Mouse (Mus musculus) heart, embryonic 11.5 days (tissue): ENCODE results near the gene Olfr1154. TPM values are rescaled to one million over a fixed set of nuclear protein-coding genes. Genes with fewer than 3 reads are reported as not detected.

Experiments used
- ATAC-seq: fragments of 200-750 bp; cut with Nextera tagmentation; replicated peaks from 2 replicates; pipeline ENCODE4 v1.8.0; 2017; ENCODE audit warnings: moderate library complexity; ENCODE audit not compliant: insufficient number of reproducible peaks, low FRiP score, low TSS enrichment
- H3K27ac ChIP-seq: fragments of 300-500 bp; sonication (generic); 2 replicates; pipeline ENCODE4 v1.5.1; 2014; ENCODE audit warnings: mild to moderate bottlenecking, low read depth, low read length
- H3K27me3 ChIP-seq: fragments of 300-500 bp; sonication (generic); 2 replicates; pipeline ENCODE4 v1.6.1; 2014; ENCODE audit warnings: mild to moderate bottlenecking, low read length, mixed read lengths; ENCODE audit not compliant: control insufficient read depth, insufficient read depth
- H3K36me3 ChIP-seq: fragments of 300-500 bp; sonication (generic); 2 replicates; pipeline ENCODE4 v1.6.1; 2014; ENCODE audit warnings: mild to moderate bottlenecking, low read length, moderate library complexity, mixed read lengths; ENCODE audit not compliant: control insufficient read depth, insufficient read depth
- H3K4me1 ChIP-seq: fragments of 300-500 bp; sonication (generic); 2 replicates; pipeline ENCODE4 v1.6.1; 2014; ENCODE audit warnings: low read length; ENCODE audit not compliant: control insufficient read depth, insufficient read depth
- H3K4me2 ChIP-seq: fragments of 300-500 bp; sonication (generic); 2 replicates; pipeline ENCODE4 v1.6.1; 2014; ENCODE audit warnings: mild to moderate bottlenecking, moderate library complexity
- H3K4me3 ChIP-seq: fragments of 300-500 bp; sonication (generic); 2 replicates; pipeline ENCODE4 v1.5.1; 2014; ENCODE audit warnings: low read depth, low read length
- H3K9ac ChIP-seq: fragments of 300-500 bp; sonication (generic); 2 replicates; pipeline ENCODE4 v1.6.1; 2014; ENCODE audit warnings: mild to moderate bottlenecking, low read depth, low read length, moderate library complexity
- H3K9me3 ChIP-seq: fragments of 300-500 bp; sonication (generic); replicated peaks from 2 replicates; pipeline ENCODE4 v1.6.1; 2016; ENCODE audit warnings: low read length; ENCODE audit not compliant: control insufficient read depth
- WGBS: fragments of 180-500 bp; shearing (Covaris S2); extraction: QIAGEN DNeasy Blood & Tissue Kit; methylation state at CpG from one replicate; pipeline ENCODE4 v1.1.7; 2014; ENCODE audit not compliant: insufficient replicate concordance; 5-methylcytosine and 5-hydroxymethylcytosine counted together
- polyA plus RNA-seq: library from polyadenylated mRNA; unstranded; fragments of >200 nt; fragmentation: Nextera tagmentation; extraction: Ambion mirVana; gene quantifications from 2 replicates; pipeline ENCODE4 v1.2.1, GENCODE M21; 2014

Gene Olfr1154
- not detected in 2 replicates for polyA plus RNA-seq

- Histone ChIP-seq H3K9me3 (no peaks in the 10 kb centered on the region), H3K4me3 (no peak within 1 kb of the TSS), H3K27ac (no peak within 1 kb of the TSS), H3K4me1 (no peaks in the 10 kb centered on the region), H3K9ac (no peak within 1 kb of the TSS), H3K27me3 (no peaks in the 10 kb centered on the region), H3K4me2 (no peak within 1 kb of the TSS), H3K36me3 (no peaks in the 10 kb centered on the region)
- no peak for ATAC-seq
- 72% methylated on average over 1 of the region's 1 CpGs for WGBS
Measured at GRCm38 (mm10) chr2:87905066-87905465, at the start of gene Olfr1154. TSS of gene Olfr1154 (minus strand) at chr2:87905166.

DNA sequence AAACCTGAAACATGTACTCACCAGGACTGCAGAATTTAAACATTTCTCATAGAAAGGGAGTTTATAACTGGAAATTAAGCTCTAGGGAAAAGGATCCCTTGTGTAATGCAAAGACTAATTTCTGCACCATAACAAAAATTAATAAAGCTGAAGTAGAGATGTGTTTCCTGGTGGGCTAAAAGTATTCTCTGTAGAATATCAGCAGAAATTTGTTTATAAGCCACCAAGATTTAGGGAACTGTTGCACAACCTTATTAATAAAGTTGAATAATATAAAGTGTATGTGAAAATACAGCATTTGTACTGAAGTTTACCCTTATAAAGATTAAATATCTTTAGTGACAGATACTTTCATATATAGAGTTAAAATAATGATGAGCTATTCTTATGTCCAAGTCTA is 48.0 kb upstream of the Olfr1154 start, which contains the start of gene Olfr1156:
Gene Olfr1156, minus strand, starts transcription at position 101 of the 400 bp plus-strand sequence.
- Histone ChIP-seq H3K9ac (no peak within 1 kb of the TSS), H3K27ac (no peak within 1 kb of the TSS), H3K4me1 (no peaks in the 10 kb centered on the region), H3K9me3 (no peaks in the 10 kb centered on the region), H3K27me3 (no peaks in the 10 kb centered on the region), H3K36me3 (no peaks in the 10 kb centered on the region), H3K4me2 (no peak within 1 kb of the TSS), H3K4me3 (no peak within 1 kb of the TSS)
- no peak for ATAC-seq

GRCm38 (mm10) chr2:87945037-87945436 is 40.1 kb upstream of the Olfr1154 start, which contains the start of gene Olfr1155:
TSS of gene Olfr1155 (minus strand) at chr2:87945137.
- Histone ChIP-seq H3K4me2 (no peak within 1 kb of the TSS), H3K9me3 (no peaks in the 10 kb centered on the region), H3K9ac (no peak within 1 kb of the TSS), H3K36me3 (no peaks in the 10 kb centered on the region), H3K4me1 (no peaks in the 10 kb centered on the region), H3K27ac (no peak within 1 kb of the TSS), H3K27me3 (no peaks in the 10 kb centered on the region), H3K4me3 (no peak within 1 kb of the TSS)
- no peak for ATAC-seq
- WGBS: 91% methylated on average over 1 of the region's 1 CpGs

GRCm38 (mm10) chr2:87894662-87895061 is 10.3 kb downstream of the Olfr1154 start, which contains the start of gene Olfr1153:
TSS of gene Olfr1153 (plus strand) at chr2:87894962.
- H3K9ac ChIP-seq: no peak within 1 kb of the TSS
- H3K4me2 ChIP-seq: no peak within 1 kb of the TSS
- H3K4me1 ChIP-seq: no peaks in the 10 kb centered on the region
- H3K36me3 ChIP-seq: no peaks in the 10 kb centered on the region
- no peak for ATAC-seq
- H3K27me3 ChIP-seq: no peaks in the 10 kb centered on the region
- no peak within 1 kb of the TSS for H3K4me3 ChIP-seq
- WGBS: 70% methylated on average over 1 of the region's 1 CpGs
- H3K9me3 ChIP-seq: no peaks in the 10 kb centered on the region
- no peak within 1 kb of the TSS for H3K27ac ChIP-seq

DNA sequence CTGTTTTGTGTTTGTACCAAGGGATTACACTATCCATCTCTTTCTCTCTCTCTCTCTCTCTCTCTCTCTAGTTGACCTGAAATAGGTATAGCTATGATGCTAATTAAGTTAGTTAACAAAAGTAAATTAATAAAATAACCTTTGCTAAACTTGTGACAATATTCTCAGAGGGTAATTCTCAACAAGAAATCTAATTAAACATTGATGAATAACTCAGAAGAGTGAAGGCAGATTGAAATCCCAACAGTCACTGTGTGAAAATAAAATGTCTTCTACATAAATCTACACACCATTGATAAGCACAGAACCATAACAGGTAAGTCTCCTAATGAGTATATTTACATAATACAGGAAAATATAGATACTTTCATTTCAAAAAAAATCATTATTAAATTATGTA is 38.8 kb downstream of the Olfr1154 start, which contains the start of gene Olfr1152:
Gene Olfr1152, plus strand, starts transcription at position 301 of the 400 bp plus-strand sequence.
- no peaks in the 10 kb centered on the region for H3K27me3 ChIP-seq
- H3K4me2 ChIP-seq: no peak within 1 kb of the TSS
- no peak for ATAC-seq
- H3K9me3 ChIP-seq: no peaks in the 10 kb centered on the region
- no peaks in the 10 kb centered on the region for H3K4me1 ChIP-seq
- no peaks in the 10 kb centered on the region for H3K36me3 ChIP-seq
- H3K9ac ChIP-seq: no peak within 1 kb of the TSS
- no peak within 1 kb of the TSS for H3K4me3 ChIP-seq
- no peak within 1 kb of the TSS for H3K27ac ChIP-seq

DNA sequence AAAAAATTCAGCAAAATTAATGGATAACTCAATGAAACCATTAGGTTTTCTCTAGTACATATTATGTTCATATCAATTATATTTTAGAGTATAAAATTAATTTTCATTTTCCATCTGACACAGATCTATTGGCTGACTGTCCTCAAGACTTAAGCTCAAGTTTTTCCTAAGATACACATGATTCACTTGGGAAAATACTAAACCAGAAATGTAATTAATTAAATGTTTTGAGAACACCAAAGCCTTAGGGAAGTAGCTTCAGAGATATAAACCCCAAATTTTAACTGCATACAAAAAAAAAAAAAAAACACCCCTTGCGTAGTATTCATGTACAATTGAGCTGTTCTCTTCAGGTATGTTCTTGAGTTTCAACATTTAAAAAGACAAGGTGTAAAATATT is 49.4 kb downstream of the Olfr1154 start, which contains the start of gene Olfr1151:
Gene Olfr1151, plus strand, starts transcription at position 301 of the 400 bp plus-strand sequence.
- 76% methylated on average over 1 of the region's 1 CpGs for WGBS
- Histone ChIP-seq H3K4me2 (no peak within 1 kb of the TSS), H3K4me1 (no peaks in the 10 kb centered on the region), H3K9me3 (no peaks in the 10 kb centered on the region), H3K27me3 (no peaks in the 10 kb centered on the region), H3K36me3 (no peaks in the 10 kb centered on the region), H3K9ac (no peak within 1 kb of the TSS), H3K4me3 (no peak within 1 kb of the TSS), H3K27ac (no peak within 1 kb of the TSS)
- ATAC-seq: no peak

Other genes with a start within 250 kb of the Olfr1154 start
- gene Olfr1134, start 246.7 kb downstream of the Olfr1154 start, polyA plus RNA-seq: not detected in 2 replicates
- not detected in 2 replicates for gene Olfr1135, start 231.5 kb downstream of the Olfr1154 start, polyA plus RNA-seq
- gene Olfr1136, start 211.2 kb downstream of the Olfr1154 start, polyA plus RNA-seq: not detected in 2 replicates
- gene Olfr1137, start 192.0 kb downstream of the Olfr1154 start, polyA plus RNA-seq: not detected in 2 replicates
- not detected in 2 replicates for gene Olfr1138, start 165.2 kb downstream of the Olfr1154 start, polyA plus RNA-seq
- not detected in 2 replicates for gene Olfr1140, start 161.4 kb downstream of the Olfr1154 start, polyA plus RNA-seq
- gene Olfr1141, start 151.2 kb downstream of the Olfr1154 start, polyA plus RNA-seq: not detected in 2 replicates
- not detected in 2 replicates for gene Olfr152, start 125.7 kb downstream of the Olfr1154 start, polyA plus RNA-seq
- gene Olfr1143, start 104.6 kb downstream of the Olfr1154 start, polyA plus RNA-seq: not detected in 2 replicates
- gene Olfr1145, start 95.3 kb downstream of the Olfr1154 start, polyA plus RNA-seq: not detected in 2 replicates
- gene Olfr1148, start 74.6 kb downstream of the Olfr1154 start, polyA plus RNA-seq: not detected in 2 replicates
- gene Olfr1150-ps1, start 61.2 kb downstream of the Olfr1154 start, polyA plus RNA-seq: not detected in 2 replicates
- gene Olfr1151, start 49.3 kb downstream of the Olfr1154 start, polyA plus RNA-seq: not detected in 2 replicates
- gene Olfr1152, start 38.7 kb downstream of the Olfr1154 start, polyA plus RNA-seq: not detected in 2 replicates
- not detected in 2 replicates for gene Olfr1153, start 10.2 kb downstream of the Olfr1154 start, polyA plus RNA-seq
- not detected in 2 replicates for gene Olfr1155, start 40.0 kb upstream of the Olfr1154 start, polyA plus RNA-seq
- gene Olfr1156, start 47.9 kb upstream of the Olfr1154 start, polyA plus RNA-seq: not detected in 2 replicates
- not detected in 2 replicates for gene Olfr1157, start 63.1 kb upstream of the Olfr1154 start, polyA plus RNA-seq
- not detected in 2 replicates for gene Olfr74, start 69.5 kb upstream of the Olfr1154 start, polyA plus RNA-seq
- not detected in 2 replicates for gene Olfr1158, start 84.9 kb upstream of the Olfr1154 start, polyA plus RNA-seq
- not detected in 2 replicates for gene Olfr1160, start 103.1 kb upstream of the Olfr1154 start, polyA plus RNA-seq
- gene Olfr1161, start 117.6 kb upstream of the Olfr1154 start, polyA plus RNA-seq: not detected in 2 replicates
- gene Olfr73, start 132.5 kb upstream of the Olfr1154 start, polyA plus RNA-seq: not detected in 2 replicates
- gene Olfr1162, start 146.0 kb upstream of the Olfr1154 start, polyA plus RNA-seq: not detected in 2 replicates
- not detected in 2 replicates for gene Olfr1163, start 166.7 kb upstream of the Olfr1154 start, polyA plus RNA-seq
- not detected in 2 replicates for gene Olfr1164, start 188.8 kb upstream of the Olfr1154 start, polyA plus RNA-seq
- not detected in 2 replicates for gene Olfr1166, start 223.1 kb upstream of the Olfr1154 start, polyA plus RNA-seq